In genomic region chr15:100613584-100613983, GRCm38 (mm10) we compare ENCODE assay signal across 8 mouse cellular contexts. TPM values are rescaled to one million over a fixed set of nuclear protein-coding genes. Genes with fewer than 3 reads are reported as not detected.
DNase-seq lines count a peak whose midpoint lies in the region; ATAC-seq and TF ChIP-seq lines count a peak whose summit lies in the region.

No protein-coding gene starts in this region.

- H3K36me3 ChIP-seq in embryonic facial prominence, embryonic 14.5 days (ENCODE audit: control insufficient read depth, insufficient read depth, low read length) = peaks cover 11% of the 10 kb centered on the region
- H3K36me3 ChIP-seq in heart, embryonic 10.5 days = peaks cover 12% of the 10 kb centered on the region
- peaks cover 15% of the 10 kb centered on the region for H3K36me3 ChIP-seq in kidney, embryonic 14.5 days (ENCODE audit: control insufficient read depth, insufficient read depth, low read length)
- peaks cover 19% of the 10 kb centered on the region for H3K36me3 ChIP-seq in liver, embryonic 12.5 days
- H3K36me3 ChIP-seq in splenic B cell, adult 2 months (ENCODE audit: control insufficient read depth, insufficient read depth, low read length, poor library complexity, severe bottlenecking) = peaks cover 2% of the 10 kb centered on the region; the same call in 1 of the 2 replicates

- 0 out of 2 replicates have a peak, but pooled peaks cover 2% of the 10 kb centered on the region for H3K27me3 ChIP-seq in embryonic facial prominence, embryonic 14.5 days (replicated peaks; ENCODE audit: control insufficient read depth, insufficient read depth, low read length)
- 0 out of 2 replicates have a peak, but pooled peaks cover 10% of the 10 kb centered on the region for H3K27me3 ChIP-seq in heart, embryonic 10.5 days (ENCODE audit: insufficient read depth, poor library complexity, severe bottlenecking)
- no peaks in the 10 kb centered on the region for H3K27me3 ChIP-seq in kidney, embryonic 14.5 days (ENCODE audit: control insufficient read depth, insufficient read depth, low read length)
- 0 out of 2 replicates have a peak, but pooled peaks cover 3% of the 10 kb centered on the region for H3K27me3 ChIP-seq in liver, embryonic 12.5 days (replicated peaks)
- H3K27me3 ChIP-seq in splenic B cell, adult 2 months (ENCODE audit: control insufficient read depth, insufficient read depth, low read length, poor library complexity, severe bottlenecking) = no peaks in the 10 kb centered on the region

- TF ChIP-seq POLR2A in bone marrow, adult 2 months (IDR thresholded peaks at IDR 0.05; ENCODE audit: borderline replicate concordance, control insufficient read depth, low read depth, low read length) = no peak

- no peak overlapping the region for H3K27ac ChIP-seq in bone marrow, adult 2 months (ENCODE audit: control insufficient read depth, insufficient read depth, low read depth, low read length, poor library complexity)
- no peak overlapping the region for H3K27ac ChIP-seq in embryonic facial prominence, embryonic 14.5 days (replicated peaks; ENCODE audit: low read depth, low read length)
- no peak overlapping the region for H3K27ac ChIP-seq in heart, embryonic 10.5 days
- H3K27ac ChIP-seq in kidney, embryonic 14.5 days (ENCODE audit: low read depth, low read length) = no peak overlapping the region
- H3K27ac ChIP-seq in liver, embryonic 12.5 days = no peak overlapping the region

- TF ChIP-seq CTCF in bone marrow, adult 2 months (IDR thresholded peaks at IDR 0.05; ENCODE audit: control insufficient read depth, insufficient read depth, low read length) = peak; percentile 92

- peaks cover 5% of the 10 kb centered on the region; the same call in 1 of the 2 replicates for H3K4me1 ChIP-seq in bone marrow, adult 2 months (ENCODE audit: control insufficient read depth, insufficient read depth, low read length)
- H3K4me1 ChIP-seq in embryonic facial prominence, embryonic 14.5 days (ENCODE audit: control insufficient read depth, insufficient read depth, low read length) = no peaks in the 10 kb centered on the region; the same call in 1 of the 2 replicates
- H3K4me1 ChIP-seq in heart, embryonic 10.5 days = peaks cover 24% of the 10 kb centered on the region
- H3K4me1 ChIP-seq in kidney, embryonic 14.5 days (ENCODE audit: control insufficient read depth, insufficient read depth, low read length) = peaks cover 16% of the 10 kb centered on the region; the same call in 1 of the 2 replicates
- peaks cover 40% of the 10 kb centered on the region for H3K4me1 ChIP-seq in liver, embryonic 12.5 days

- H3K9ac ChIP-seq in embryonic facial prominence, embryonic 14.5 days (ENCODE audit: low read depth, low read length) = no peak overlapping the region
- H3K9ac ChIP-seq in kidney, embryonic 14.5 days (ENCODE audit: low read depth, low read length) = no peak overlapping the region
- no peak overlapping the region for H3K9ac ChIP-seq in liver, embryonic 12.5 days

- peak overlapping the region; percentile 39 for H3K4me2 ChIP-seq in embryonic facial prominence, embryonic 14.5 days (ENCODE audit: low read depth, low read length)
- H3K4me2 ChIP-seq in kidney, embryonic 14.5 days (replicated peaks; ENCODE audit: low read depth, low read length) = peak overlapping the region; percentile 39
- H3K4me2 ChIP-seq in liver, embryonic 12.5 days = peak overlapping the region; percentile 92

- peak; percentile 86 for DNase-seq in A20 (ENCODE audit: low read depth, low spot score)
- DNase-seq in embryonic facial prominence, embryonic 14.5 days (ENCODE audit: low spot score) = peak; percentile 76
- DNase-seq in heart, embryonic 10.5 days (ENCODE audit: low spot score) = peak; percentile 90
- peak; percentile 62 to 72 for DNase-seq in natural killer cell, adult 2 months (ENCODE audit: low spot score in 2 of 2)
- peak; percentile 78 for DNase-seq in splenic B cell, adult 2 months (ENCODE audit: low read depth, low spot score)

- WGBS in bone marrow, adult 2 months = 10% methylated on average over 16 of the region's 16 CpGs
- WGBS in embryonic facial prominence, embryonic 14.5 days = 10% methylated on average over 16 of the region's 16 CpGs
- 9% methylated on average over 16 of the region's 16 CpGs for WGBS in heart, embryonic 10.5 days
- WGBS in kidney, embryonic 14.5 days = 7% methylated on average over 16 of the region's 16 CpGs
- WGBS in liver, embryonic 12.5 days (ENCODE audit: insufficient replicate concordance) = 13% methylated on average over 16 of the region's 16 CpGs

- H3K9me3 ChIP-seq in embryonic facial prominence, embryonic 14.5 days (ENCODE audit: control insufficient read depth, low read length) = no peaks in the 10 kb centered on the region
- H3K9me3 ChIP-seq in heart, embryonic 10.5 days = no peaks in the 10 kb centered on the region
- no peaks in the 10 kb centered on the region for H3K9me3 ChIP-seq in kidney, embryonic 14.5 days (ENCODE audit: control insufficient read depth, low read length)
- H3K9me3 ChIP-seq in liver, embryonic 12.5 days (replicated peaks) = no peaks in the 10 kb centered on the region

- no peak overlapping the region for H3K4me3 ChIP-seq in bone marrow, adult 2 months (replicated peaks; ENCODE audit: control insufficient read depth, low read depth, low read length)
- H3K4me3 ChIP-seq in embryonic facial prominence, embryonic 14.5 days (ENCODE audit: low read depth, low read length) = peak overlapping the region; percentile 19
- H3K4me3 ChIP-seq in heart, embryonic 10.5 days = peak overlapping the region; percentile 93
- peak overlapping the region; percentile 10; the same call in 1 of the 2 replicates for H3K4me3 ChIP-seq in kidney, embryonic 14.5 days (ENCODE audit: low read length)
- H3K4me3 ChIP-seq in liver, embryonic 12.5 days = peak overlapping the region; percentile 8; the same call in 1 of the 2 replicates

- ATAC-seq in embryonic facial prominence, embryonic 14.5 days (ENCODE audit: low read depth) = no peak
- no peak for ATAC-seq in kidney, embryonic 14.5 days (ENCODE audit: low FRiP score, low TSS enrichment)
- ATAC-seq in liver, embryonic 12.5 days = no peak

RNA-seq across cellular contexts. Expression of gene Dazap2, which starts 1.6 kb away (rescaled TPM):
- 121 and 138 TPM in 2 replicates for polyA plus RNA-seq in bone marrow, adult 2 months (2011; ENCODE audit: insufficient read depth, insufficient read length, low replicate concordance, missing spikeins)
- polyA plus RNA-seq in embryonic facial prominence, embryonic 14.5 days (2014; fragmentation: Nextera tagmentation; extraction: Ambion mirVana) = 185 and 189 TPM in 2 replicates
- 209 and 212 TPM in 2 replicates for polyA plus RNA-seq in heart, embryonic 10.5 days (2016; fragmentation: Nextera tagmentation; extraction: Ambion mirVana)
- polyA plus RNA-seq in kidney, embryonic 14.5 days (2014; fragmentation: Nextera tagmentation; extraction: Ambion mirVana) = 236 and 274 TPM in 2 replicates
- 163 and 167 TPM in 2 replicates for polyA plus RNA-seq in liver, embryonic 12.5 days (2016; fragmentation: Nextera tagmentation; extraction: Ambion mirVana)

RNA-seq across cellular contexts. Expression of gene Pou6f1, which starts 13.8 kb away (rescaled TPM):
- polyA plus RNA-seq in bone marrow, adult 2 months (2011; ENCODE audit: insufficient read depth, insufficient read length, low replicate concordance, missing spikeins) = 5.9 and 7.7 TPM in 2 replicates
- 8.3 and 10.1 TPM in 2 replicates for polyA plus RNA-seq in embryonic facial prominence, embryonic 14.5 days (2014; fragmentation: Nextera tagmentation; extraction: Ambion mirVana)
- 2.0 and 2.1 TPM in 2 replicates for polyA plus RNA-seq in heart, embryonic 10.5 days (2016; fragmentation: Nextera tagmentation; extraction: Ambion mirVana)
- 9.6 and 14.6 TPM in 2 replicates for polyA plus RNA-seq in kidney, embryonic 14.5 days (2014; fragmentation: Nextera tagmentation; extraction: Ambion mirVana)
- polyA plus RNA-seq in liver, embryonic 12.5 days (2016; fragmentation: Nextera tagmentation; extraction: Ambion mirVana) = 0.41 and 0.45 TPM in 2 replicates

RNA-seq across cellular contexts. Expression of gene Smagp, which starts 23.2 kb away (rescaled TPM):
- polyA plus RNA-seq in bone marrow, adult 2 months (2011; ENCODE audit: insufficient read depth, insufficient read length, low replicate concordance, missing spikeins) = 7.3 and 8.7 TPM in 2 replicates
- 15.8 and 17.2 TPM in 2 replicates for polyA plus RNA-seq in embryonic facial prominence, embryonic 14.5 days (2014; fragmentation: Nextera tagmentation; extraction: Ambion mirVana)
- 16.2 and 16.9 TPM in 2 replicates for polyA plus RNA-seq in heart, embryonic 10.5 days (2016; fragmentation: Nextera tagmentation; extraction: Ambion mirVana)
- 26.4 and 28.4 TPM in 2 replicates for polyA plus RNA-seq in kidney, embryonic 14.5 days (2014; fragmentation: Nextera tagmentation; extraction: Ambion mirVana)
- polyA plus RNA-seq in liver, embryonic 12.5 days (2016; fragmentation: Nextera tagmentation; extraction: Ambion mirVana) = 10.5 and 11.4 TPM in 2 replicates

RNA-seq across cellular contexts. Expression of gene Bin2, which starts 55.8 kb away (rescaled TPM):
- polyA plus RNA-seq in bone marrow, adult 2 months (2011; ENCODE audit: insufficient read depth, insufficient read length, low replicate concordance, missing spikeins) = 72.6 and 139 TPM in 2 replicates
- polyA plus RNA-seq in embryonic facial prominence, embryonic 14.5 days (2014; fragmentation: Nextera tagmentation; extraction: Ambion mirVana) = 2.3 and 2.4 TPM in 2 replicates
- 4.3 and 10.3 TPM in 2 replicates for polyA plus RNA-seq in heart, embryonic 10.5 days (2016; fragmentation: Nextera tagmentation; extraction: Ambion mirVana)
- polyA plus RNA-seq in kidney, embryonic 14.5 days (2014; fragmentation: Nextera tagmentation; extraction: Ambion mirVana) = 2.1 and 2.4 TPM in 2 replicates
- 40.5 and 40.6 TPM in 2 replicates for polyA plus RNA-seq in liver, embryonic 12.5 days (2016; fragmentation: Nextera tagmentation; extraction: Ambion mirVana)

Comparison
In these comparisons a context has a peak if more than half of its experiments do, and no peak if none do; other contexts are left out.
1. H3K4me2 ChIP-seq: peak in every context shown above with its lines; median percentile 92 in liver, embryonic 12.5 days; 39 in embryonic facial prominence, embryonic 14.5 days; 39 in kidney, embryonic 14.5 days.